Mouse (Mus musculus) heart, adult 2 months (tissue): ENCODE data around the gene Zfyve19. TPM values are rescaled to one million over a fixed set of nuclear protein-coding genes. Genes with fewer than 3 reads are reported as not detected.

ENCODE experiments used
- DNase-seq, 2 experiments: peaks; one replicate each; pipeline ENCODE4 v3.0.0; 2021
- H3K27ac ChIP-seq: fragments of 200-600 bp; 2 replicates; pipeline ENCODE4 v1.8.1; 2022
- H3K27me3 ChIP-seq: fragments of 200-500 bp; 2 replicates; pipeline ENCODE4 v1.6.1; 2012; ENCODE audit warnings: mild to moderate bottlenecking, low read length, inconsistent platforms, mixed read lengths; ENCODE audit not compliant: control insufficient read depth, insufficient read depth
- H3K36me3 ChIP-seq: fragments of 200-500 bp; 2 replicates; pipeline ENCODE4 v1.6.1; 2012; ENCODE audit warnings: low read length, inconsistent platforms; ENCODE audit not compliant: control insufficient read depth, insufficient read depth
- H3K4me1 ChIP-seq: fragments of 200-500 bp; 2 replicates; pipeline ENCODE4 v1.6.1; 2011; ENCODE audit warnings: low read length; ENCODE audit not compliant: control insufficient read depth, insufficient read depth
- H3K4me3 ChIP-seq: fragments of 200-600 bp; 2 replicates; pipeline ENCODE4 v1.8.1; 2022
- H3K79me2 ChIP-seq: fragments of 200-500 bp; replicated peaks from 2 replicates; pipeline ENCODE4 v1.6.1; 2012; ENCODE audit warnings: mild to moderate bottlenecking, inconsistent platforms, low read length, moderate library complexity, mixed read lengths; ENCODE audit not compliant: control insufficient read depth, insufficient read depth
- H3K9ac ChIP-seq: fragments of 200-500 bp; 2 replicates; pipeline ENCODE4 v1.6.1; 2012; ENCODE audit warnings: low read depth, mild to moderate bottlenecking, control low read depth, inconsistent platforms, low read length, mixed read lengths
- CTCF ChIP-seq: fragments of 200-600 bp; IDR thresholded peaks from 2 replicates; pipeline ENCODE4 v1.8.1; 2022; ENCODE audit warnings: antibody characterized with exemption, mild to moderate bottlenecking, moderate library complexity
- EP300 ChIP-seq: fragments of 200-500 bp; IDR thresholded peaks from 2 replicates; pipeline ENCODE4 v1.6.1; 2011; ENCODE audit warnings: low read depth, low read length, control low read depth; ENCODE audit not compliant: insufficient read depth
- POLR2A ChIP-seq: fragments of 200-500 bp; IDR thresholded peaks from 2 replicates; pipeline ENCODE4 v1.6.1; 2011; ENCODE audit warnings: mild to moderate bottlenecking, low read depth, low read length, control low read depth; ENCODE audit not compliant: insufficient read depth
- WGBS: fragments of 180-500 bp; shearing (Covaris S2); methylation state at CpG from one replicate; pipeline ENCODE4 v1.1.7; 2018; 5-methylcytosine and 5-hydroxymethylcytosine counted together
- intact Hi-C: fragments of 180-260 bp; cut with DNase I; formaldehyde crosslinking; loops from one replicate; pipeline ENCODE4 v1.15.1; 2025
- polyA plus RNA-seq: library from polyadenylated mRNA; depleted of rRNA; stranded (reverse); fragments of >200 nt; gene quantifications from 2 replicates; pipeline ENCODE4 v1.2.3, GENCODE M21; 2012
- total RNA-seq, 2 experiments: library from RNA; stranded (reverse); gene quantifications; 2 replicates each; pipeline ENCODE4 v1.2.3; 2021

The Zfyve19 gene
- total and polyA plus RNA-seq, 3 experiments = 8.5 to 17.1 (median 11.6) TPM

DNA sequence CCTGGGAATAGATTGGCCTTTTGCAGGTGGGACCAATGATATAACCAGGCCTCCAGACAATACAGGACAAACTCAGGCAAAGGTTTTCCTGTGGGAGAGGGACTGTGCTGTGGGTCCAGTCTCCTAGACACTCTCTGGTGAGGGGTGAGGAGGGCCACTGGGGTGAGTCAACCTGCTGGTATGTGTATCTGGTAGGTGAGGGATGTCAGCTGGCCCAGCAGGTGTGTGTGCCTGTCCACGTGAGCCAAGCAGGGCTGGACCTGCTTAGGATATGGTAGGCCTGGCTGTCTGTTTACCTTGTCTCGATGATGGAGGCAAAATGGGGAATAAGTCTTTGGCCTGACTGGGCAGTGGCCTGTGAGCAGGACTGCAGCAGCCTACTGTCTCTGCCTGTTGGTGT lies 30.3 kb downstream of the Zfyve19 start:
- DNase-seq = no peak
- Histone ChIP-seq H3K4me3 (no peak overlapping the region), H3K27me3 (peaks cover 11% of the 10 kb centered on the region), H3K36me3 (no peaks in the 10 kb centered on the region), H3K4me1 (no peaks in the 10 kb centered on the region), H3K9ac (no peak overlapping the region), H3K27ac (no peak overlapping the region), H3K79me2 (no peaks in the 10 kb centered on the region)
- TF ChIP-seq CTCF (no peak), POLR2A (no peak), EP300 (no peak)
- WGBS = 90% methylated on average over 2 of the region's 2 CpGs
- intact Hi-C loops = no loop called here

DNA sequence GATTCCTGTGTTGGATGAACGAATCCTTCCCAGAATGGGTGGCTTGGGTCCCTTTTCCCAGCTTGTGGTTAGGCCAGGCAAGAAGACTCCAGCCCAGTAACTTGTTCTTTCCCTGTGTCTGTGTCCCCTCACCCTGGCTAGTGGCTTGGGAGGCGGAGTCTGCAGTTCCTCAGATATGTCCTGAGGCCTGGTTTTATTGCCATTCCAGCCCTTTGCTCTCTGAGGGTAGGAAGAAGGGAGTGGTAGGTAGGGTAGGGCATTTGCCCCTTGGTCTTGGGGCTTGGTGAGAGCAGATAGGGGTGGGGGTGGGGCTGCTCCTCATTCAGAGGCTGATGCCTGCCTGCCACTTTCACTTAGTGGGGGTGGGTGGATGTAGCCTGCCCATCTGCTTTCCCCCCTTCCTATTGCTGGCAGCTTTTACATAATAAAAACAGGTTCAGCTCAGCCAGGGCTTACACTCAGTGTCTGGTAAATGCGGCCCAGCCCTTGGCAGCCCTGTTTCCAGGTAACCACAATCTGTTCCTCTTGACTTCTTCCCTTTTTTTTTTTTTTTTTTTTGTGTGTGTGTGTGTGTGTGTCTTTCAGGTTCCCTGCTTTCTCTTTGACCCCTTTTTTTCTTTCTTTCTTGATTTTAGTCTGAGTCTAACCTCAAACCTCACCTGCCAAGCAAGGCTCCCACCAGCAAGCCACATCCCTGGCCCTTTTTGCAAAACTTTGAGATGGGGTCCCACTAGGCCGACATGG lies 31.8 kb downstream of the Zfyve19 start:
- no peak for DNase-seq
- intact Hi-C loops = no loop called here
- Histone ChIP-seq H3K27me3 (peaks cover 11% of the 10 kb centered on the region), H3K79me2 (no peaks in the 10 kb centered on the region), H3K9ac (no peak overlapping the region), H3K4me1 (no peaks in the 10 kb centered on the region), H3K27ac (no peak overlapping the region), H3K36me3 (no peaks in the 10 kb centered on the region), H3K4me3 (no peak overlapping the region)
- 76% methylated on average over 4 of the region's 4 CpGs for WGBS
- TF ChIP-seq CTCF (no peak), EP300 (no peak), POLR2A (no peak)

DNA sequence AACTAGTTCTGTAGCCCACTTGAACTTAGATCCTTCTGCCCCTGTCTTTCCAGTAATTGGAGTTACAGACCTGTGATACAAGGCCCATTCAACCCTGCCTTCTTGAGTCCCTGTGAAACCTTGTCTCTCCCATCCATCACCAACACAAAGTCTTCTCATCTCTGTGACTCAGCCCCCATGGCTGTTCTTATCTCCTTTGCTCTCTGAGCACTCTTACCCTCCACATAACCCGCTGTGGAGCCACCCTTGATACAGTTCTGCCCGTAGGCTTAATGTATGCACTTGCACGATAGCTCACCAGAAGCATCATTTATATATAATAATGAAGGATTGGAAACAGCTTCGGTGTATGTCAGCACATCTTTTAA lies 32.4 kb downstream of the Zfyve19 start:
- no peaks in the 10 kb centered on the region for H3K36me3 ChIP-seq
- intact Hi-C loops = no loop called here
- H3K9ac ChIP-seq = no peak overlapping the region
- no peaks in the 10 kb centered on the region for H3K79me2 ChIP-seq
- no peak overlapping the region for H3K27ac ChIP-seq
- no peaks in the 10 kb centered on the region for H3K4me1 ChIP-seq
- 84% methylated on average over 4 of the region's 4 CpGs for WGBS
- TF ChIP-seq EP300 (no peak), POLR2A (no peak), CTCF (no peak)
- H3K27me3 ChIP-seq = peaks cover 11% of the 10 kb centered on the region
- no peak for DNase-seq
- no peak overlapping the region for H3K4me3 ChIP-seq

DNA sequence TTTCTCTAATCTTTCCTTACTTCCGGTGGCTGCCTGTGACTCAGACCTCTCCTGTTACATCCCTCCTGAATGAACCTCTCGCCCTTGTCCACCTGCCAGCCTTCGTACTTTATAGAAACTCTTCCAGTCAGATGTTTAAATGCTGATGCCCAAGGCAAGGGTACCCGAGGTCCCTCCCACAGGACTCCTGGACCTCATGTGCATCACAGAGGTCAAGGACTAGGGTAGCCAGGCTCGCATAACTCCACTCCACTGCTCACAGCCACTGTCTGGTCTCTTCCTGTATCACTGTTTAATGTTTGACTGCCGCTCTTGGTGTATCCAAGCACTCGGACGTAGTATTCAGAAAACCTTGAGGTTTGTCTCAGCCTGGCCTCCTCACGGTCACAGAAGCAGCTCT lies 34.1 kb downstream of the Zfyve19 start:
- Histone ChIP-seq H3K27me3 (peaks cover 4% of the 10 kb centered on the region), H3K4me1 (no peaks in the 10 kb centered on the region), H3K36me3 (no peaks in the 10 kb centered on the region), H3K79me2 (no peaks in the 10 kb centered on the region), H3K4me3 (no peak overlapping the region), H3K9ac (no peak overlapping the region), H3K27ac (no peak overlapping the region)
- intact Hi-C loops = no loop called here
- 49% methylated on average over 9 of the region's 9 CpGs for WGBS
- no peak for TF ChIP-seq POLR2A
- TF ChIP-seq CTCF = no peak
- TF ChIP-seq EP300 = no peak
- no peak for DNase-seq

DNA sequence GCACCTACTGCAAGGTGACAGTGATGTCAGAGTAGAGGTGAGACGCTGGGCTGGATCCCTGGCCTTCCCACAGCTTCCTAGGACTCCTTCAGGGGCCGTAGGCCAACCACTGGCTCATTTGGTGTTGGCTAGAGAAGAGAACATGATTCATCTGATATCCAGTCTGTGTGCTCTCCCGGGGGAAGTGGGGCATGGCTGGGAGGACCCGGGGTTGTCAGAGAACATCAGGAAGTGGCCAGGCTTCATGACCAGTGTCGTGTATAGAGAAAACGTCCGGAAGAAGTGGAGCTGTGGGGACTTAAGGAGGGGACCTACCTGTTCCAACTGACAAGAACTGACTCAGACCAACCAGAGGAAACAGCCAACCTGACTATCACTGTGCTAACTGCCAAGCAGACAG lies 36.8 kb downstream of the Zfyve19 start:
- no peaks in the 10 kb centered on the region for H3K4me1 ChIP-seq
- H3K79me2 ChIP-seq = no peaks in the 10 kb centered on the region
- WGBS = 55% methylated on average over 7 of the region's 7 CpGs
- no peak for TF ChIP-seq EP300
- no peak for TF ChIP-seq POLR2A
- no peaks in the 10 kb centered on the region for H3K27me3 ChIP-seq
- intact Hi-C loops = no loop called here
- no peaks in the 10 kb centered on the region for H3K36me3 ChIP-seq
- DNase-seq = no peak
- H3K27ac ChIP-seq = no peak overlapping the region
- H3K9ac ChIP-seq = no peak overlapping the region
- H3K4me3 ChIP-seq = no peak overlapping the region

DNA sequence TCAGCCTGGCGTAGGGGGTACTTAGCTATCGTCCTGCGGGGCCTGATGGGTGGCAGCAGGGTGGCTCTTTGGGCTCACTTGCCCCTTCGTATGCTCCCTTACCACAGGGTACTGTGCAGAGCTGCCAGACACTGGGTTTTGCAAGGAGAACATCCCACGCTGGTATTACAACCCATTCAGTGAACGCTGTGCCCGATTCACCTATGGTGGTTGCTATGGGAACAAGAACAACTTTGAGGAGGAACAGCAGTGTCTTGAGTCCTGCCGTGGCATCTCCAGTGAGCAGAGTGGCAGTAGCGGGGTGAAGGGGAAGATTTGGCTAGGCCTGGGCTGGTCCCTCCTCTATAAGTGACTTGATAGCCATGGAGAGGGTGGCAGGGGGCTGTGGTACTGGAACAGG lies 39.5 kb downstream of the Zfyve19 start:
- WGBS = 81% methylated on average over 9 of the region's 9 CpGs
- Histone ChIP-seq H3K79me2 (no peaks in the 10 kb centered on the region), H3K27ac (no peak overlapping the region), H3K4me1 (peaks cover 1% of the 10 kb centered on the region; the same call in 1 of the 2 replicates), H3K9ac (no peak overlapping the region), H3K4me3 (no peak overlapping the region), H3K27me3 (no peaks in the 10 kb centered on the region), H3K36me3 (no peaks in the 10 kb centered on the region)
- TF ChIP-seq EP300 (no peak), POLR2A (no peak), CTCF (no peak)
- no peak for DNase-seq
- intact Hi-C loops = no loop called here
